Mouse (Mus musculus): ENCODE measurements at regions not wholly inside any gene's neighbourhood (a gene's known extent, or its start where the extent isn't known, plus 50 kb on each side); places are given as distances from the start of the nearest gene placed in this dataset.
A peak's percentile ranks its signal among the peaks of the same experiment; 100 is the strongest.

DNA sequence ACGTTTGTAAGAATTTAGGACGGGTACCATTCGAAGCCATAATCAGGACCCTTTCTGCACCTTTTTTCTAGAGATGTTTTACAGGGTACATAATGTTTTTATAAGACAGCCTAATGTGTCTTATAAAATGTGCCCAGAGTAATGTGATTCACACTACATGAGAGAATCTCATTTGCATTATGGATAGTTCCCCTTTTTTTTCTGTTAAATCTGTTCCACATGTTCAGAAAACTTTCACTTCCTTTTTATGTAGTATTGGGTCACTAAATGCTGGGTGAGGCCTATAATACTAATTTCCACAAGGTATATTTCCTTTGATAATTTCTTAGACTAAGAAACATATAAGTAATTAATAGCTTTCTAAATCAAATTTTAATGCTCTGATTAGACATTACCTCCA is 822.7 kb downstream of the Dnah5 start:
- DNase-seq (ENCODE audit: low spot score) (no peak), ATAC-seq (replicated peaks; ENCODE audit: low FRiP score) (no peak)
- Histone ChIP-seq H3K4me1 (replicated peaks; ENCODE audit: control insufficient read depth, insufficient read depth, low read length) (no peaks in the 10 kb centered on the region), H3K4me2 (no peak overlapping the region), H3K4me3 (ENCODE audit: low read depth, low read length) (no peak overlapping the region), H3K36me3 (ENCODE audit: control insufficient read depth, insufficient read depth, low read length) (no peaks in the 10 kb centered on the region), H3K27me3 (replicated peaks; ENCODE audit: control insufficient read depth, insufficient read depth, low read length) (no peaks in the 10 kb centered on the region), H3K9ac (ENCODE audit: low read depth, low read length) (no peak overlapping the region), H3K27ac (ENCODE audit: low read depth, low read length) (no peak overlapping the region), H3K9me3 (ENCODE audit: control insufficient read depth, low read length) (no peaks in the 10 kb centered on the region)
- whole genome bisulfite sequencing: 84% methylated on average over 3 of the region's 3 CpGs

DNA sequence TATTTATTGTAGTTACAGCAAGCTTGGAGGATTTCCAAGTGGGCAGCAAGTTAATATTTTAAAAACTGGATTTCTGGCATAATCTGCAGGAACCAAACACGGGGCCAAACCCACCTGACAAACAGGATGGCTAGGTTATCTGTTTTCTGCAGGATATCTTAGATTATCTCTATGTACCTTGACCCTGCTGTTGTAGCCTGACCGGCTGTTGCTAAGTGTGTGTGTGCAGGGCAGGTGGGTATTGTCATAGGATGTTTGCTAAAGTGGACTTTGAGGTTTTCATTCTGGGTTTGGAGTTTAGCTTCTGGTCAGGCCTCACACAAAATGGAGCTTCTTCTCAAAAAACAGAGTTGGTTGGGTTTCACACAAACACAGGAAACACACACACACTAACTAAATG is 835.4 kb downstream of the Dnah5 start:
- DNase-seq (ENCODE audit: low spot score): no peak
- Histone ChIP-seq H3K27me3 (replicated peaks; ENCODE audit: control insufficient read depth, insufficient read depth, low read length) (no peaks in the 10 kb centered on the region), H3K27ac (ENCODE audit: low read depth, low read length) (no peak overlapping the region), H3K4me3 (ENCODE audit: low read depth, low read length) (no peak overlapping the region), H3K36me3 (ENCODE audit: control insufficient read depth, insufficient read depth, low read length) (no peaks in the 10 kb centered on the region), H3K4me2 (no peak overlapping the region), H3K4me1 (replicated peaks; ENCODE audit: control insufficient read depth, insufficient read depth, low read length) (no peaks in the 10 kb centered on the region), H3K9me3 (ENCODE audit: control insufficient read depth, low read length) (no peaks in the 10 kb centered on the region), H3K9ac (ENCODE audit: low read depth, low read length) (no peak overlapping the region)
- WGBS: 61% methylated on average over 2 of the region's 2 CpGs
- peak; percentile 73 for ATAC-seq (replicated peaks; ENCODE audit: low FRiP score)

DNA sequence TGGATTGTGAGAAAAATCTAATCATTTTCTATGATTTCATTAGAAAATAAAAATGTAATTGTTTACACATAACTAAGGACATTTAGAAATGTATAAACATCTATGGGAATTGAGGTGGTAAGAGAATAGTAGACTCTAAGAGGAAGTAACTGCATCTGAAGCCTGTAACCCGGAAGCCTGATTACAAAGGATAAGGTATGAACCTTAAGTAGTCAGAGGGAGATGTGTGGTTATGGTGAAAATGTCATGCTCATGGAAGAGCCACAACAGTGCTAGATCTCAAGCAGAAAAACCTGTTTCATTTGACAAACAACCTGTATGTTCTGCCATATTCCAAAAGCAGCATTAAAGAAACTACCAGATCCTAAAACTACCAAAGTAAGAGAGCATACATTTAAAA is 847.6 kb downstream of the Dnah5 start:
- Histone ChIP-seq H3K27ac (ENCODE audit: low read depth, low read length) (no peak overlapping the region), H3K4me2 (no peak overlapping the region), H3K27me3 (replicated peaks; ENCODE audit: control insufficient read depth, insufficient read depth, low read length) (no peaks in the 10 kb centered on the region), H3K36me3 (ENCODE audit: control insufficient read depth, insufficient read depth, low read length) (no peaks in the 10 kb centered on the region), H3K4me3 (ENCODE audit: low read depth, low read length) (no peak overlapping the region), H3K9me3 (ENCODE audit: control insufficient read depth, low read length) (no peaks in the 10 kb centered on the region), H3K4me1 (replicated peaks; ENCODE audit: control insufficient read depth, insufficient read depth, low read length) (no peaks in the 10 kb centered on the region), H3K9ac (ENCODE audit: low read depth, low read length) (no peak overlapping the region)
- no peak for DNase-seq (ENCODE audit: low spot score)
- no peak for ATAC-seq (replicated peaks; ENCODE audit: low FRiP score)
- 73% methylated on average over 1 of the region's 1 CpGs for WGBS

DNA sequence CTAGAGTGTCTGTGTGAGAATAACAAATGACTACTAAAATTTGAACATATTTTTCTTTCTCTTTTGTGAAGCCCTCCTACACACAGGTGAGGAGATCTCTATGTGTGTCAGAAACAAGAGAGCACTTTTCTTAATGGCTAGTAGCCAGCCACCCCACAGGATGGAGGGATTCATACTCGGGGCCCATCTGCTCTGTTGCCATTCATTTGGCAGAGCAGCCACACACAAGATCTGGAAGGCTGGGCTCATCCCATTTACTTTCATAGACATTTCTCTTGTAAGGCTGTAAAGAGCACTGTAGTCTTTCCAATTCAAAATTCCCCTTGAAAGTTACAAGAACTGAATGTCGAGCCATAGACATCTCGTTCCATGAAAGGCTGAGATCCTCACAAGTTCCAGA is 848.2 kb downstream of the Dnah5 start:
- no peak overlapping the region for H3K4me3 ChIP-seq (ENCODE audit: low read depth, low read length)
- H3K27ac ChIP-seq (ENCODE audit: low read depth, low read length): no peak overlapping the region
- H3K27me3 ChIP-seq (replicated peaks; ENCODE audit: control insufficient read depth, insufficient read depth, low read length): no peaks in the 10 kb centered on the region
- no peaks in the 10 kb centered on the region for H3K36me3 ChIP-seq (ENCODE audit: control insufficient read depth, insufficient read depth, low read length)
- no peaks in the 10 kb centered on the region for H3K9me3 ChIP-seq (ENCODE audit: control insufficient read depth, low read length)
- H3K4me2 ChIP-seq: no peak overlapping the region
- ATAC-seq (replicated peaks; ENCODE audit: low FRiP score): no peak
- WGBS: 79% methylated on average over 3 of the region's 3 CpGs
- no peak for DNase-seq (ENCODE audit: low spot score)
- no peaks in the 10 kb centered on the region for H3K4me1 ChIP-seq (replicated peaks; ENCODE audit: control insufficient read depth, insufficient read depth, low read length)
- no peak overlapping the region for H3K9ac ChIP-seq (ENCODE audit: low read depth, low read length)

DNA sequence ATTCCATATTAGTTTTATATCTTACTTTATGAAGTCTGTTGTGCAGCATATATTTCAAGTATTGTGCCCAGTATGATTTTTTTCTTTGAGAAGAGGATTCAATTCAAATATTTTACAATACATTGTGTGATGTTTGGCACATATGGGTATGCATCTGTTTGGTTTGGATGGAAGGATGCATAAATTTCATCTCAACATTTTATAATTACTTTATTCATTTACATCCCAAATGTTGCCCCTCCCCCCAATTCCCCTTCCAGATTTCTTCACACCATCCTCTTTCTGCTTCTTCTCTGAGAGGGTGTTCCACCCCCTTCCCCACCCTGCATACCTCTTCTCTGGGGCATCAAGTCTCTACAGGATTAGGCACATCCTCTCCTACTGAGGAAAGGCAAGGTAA is 857.5 kb downstream of the Dnah5 start:
- Histone ChIP-seq H3K36me3 (ENCODE audit: control insufficient read depth, insufficient read depth, low read length) (no peaks in the 10 kb centered on the region), H3K9me3 (ENCODE audit: control insufficient read depth, low read length) (no peaks in the 10 kb centered on the region), H3K4me2 (no peak overlapping the region), H3K27me3 (replicated peaks; ENCODE audit: control insufficient read depth, insufficient read depth, low read length) (no peaks in the 10 kb centered on the region), H3K4me3 (ENCODE audit: low read depth, low read length) (no peak overlapping the region), H3K27ac (ENCODE audit: low read depth, low read length) (no peak overlapping the region), H3K4me1 (replicated peaks; ENCODE audit: control insufficient read depth, insufficient read depth, low read length) (no peaks in the 10 kb centered on the region), H3K9ac (ENCODE audit: low read depth, low read length) (no peak overlapping the region)
- no peak for DNase-seq (ENCODE audit: low spot score)
- ATAC-seq (replicated peaks; ENCODE audit: low FRiP score): no peak

DNA sequence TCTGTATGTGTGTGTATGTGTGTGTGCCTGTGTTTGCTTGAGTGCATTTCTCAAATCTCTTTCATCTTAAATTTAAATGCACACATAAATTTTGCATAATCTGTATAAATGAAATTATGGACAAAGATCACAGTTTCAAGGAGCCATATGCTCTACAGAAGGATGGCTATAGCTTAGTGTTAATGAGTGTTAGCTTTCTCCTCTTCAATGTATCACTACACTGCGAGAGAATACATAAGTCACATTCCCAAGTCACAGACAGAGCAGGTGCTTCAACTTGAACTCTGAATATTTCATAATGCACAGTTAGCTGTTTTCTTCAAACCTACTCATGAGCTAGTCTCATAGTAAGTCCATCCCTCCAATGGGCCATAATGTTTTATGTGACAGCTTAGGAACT is 865.5 kb downstream of the Dnah5 start:
- no peak overlapping the region for H3K27ac ChIP-seq (ENCODE audit: low read depth, low read length)
- no peaks in the 10 kb centered on the region for H3K4me1 ChIP-seq (replicated peaks; ENCODE audit: control insufficient read depth, insufficient read depth, low read length)
- H3K9ac ChIP-seq (ENCODE audit: low read depth, low read length): no peak overlapping the region
- WGBS: 82% methylated on average over 1 of the region's 1 CpGs
- DNase-seq (ENCODE audit: low spot score) (no peak), ATAC-seq (replicated peaks; ENCODE audit: low FRiP score) (no peak)
- H3K4me2 ChIP-seq: no peak overlapping the region
- H3K36me3 ChIP-seq (ENCODE audit: control insufficient read depth, insufficient read depth, low read length): no peaks in the 10 kb centered on the region
- H3K4me3 ChIP-seq (ENCODE audit: low read depth, low read length): no peak overlapping the region
- H3K27me3 ChIP-seq (replicated peaks; ENCODE audit: control insufficient read depth, insufficient read depth, low read length): no peaks in the 10 kb centered on the region
- H3K9me3 ChIP-seq (ENCODE audit: control insufficient read depth, low read length): no peaks in the 10 kb centered on the region

DNA sequence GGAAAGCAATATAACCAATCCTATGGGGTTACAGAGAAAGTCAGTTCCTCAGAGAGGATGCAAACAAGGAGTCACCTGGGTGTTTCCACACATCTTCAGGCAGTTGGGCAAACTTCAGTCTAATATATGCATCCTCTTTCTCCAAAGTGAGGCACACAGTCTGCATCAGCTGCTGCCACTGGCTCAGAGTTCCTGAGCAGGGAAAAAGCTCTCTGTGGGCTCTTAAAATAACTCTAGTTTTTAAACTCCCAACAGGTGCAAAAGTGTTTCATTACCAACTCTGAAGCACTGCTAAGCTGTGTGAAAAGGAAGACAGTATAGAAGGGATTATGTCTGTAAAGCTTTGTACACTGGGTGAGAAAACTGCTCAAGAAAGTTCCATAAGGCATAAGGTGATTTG is 874.2 kb downstream of the Dnah5 start:
- Histone ChIP-seq H3K27ac (ENCODE audit: low read depth, low read length) (no peak overlapping the region), H3K9ac (ENCODE audit: low read depth, low read length) (no peak overlapping the region)

DNA sequence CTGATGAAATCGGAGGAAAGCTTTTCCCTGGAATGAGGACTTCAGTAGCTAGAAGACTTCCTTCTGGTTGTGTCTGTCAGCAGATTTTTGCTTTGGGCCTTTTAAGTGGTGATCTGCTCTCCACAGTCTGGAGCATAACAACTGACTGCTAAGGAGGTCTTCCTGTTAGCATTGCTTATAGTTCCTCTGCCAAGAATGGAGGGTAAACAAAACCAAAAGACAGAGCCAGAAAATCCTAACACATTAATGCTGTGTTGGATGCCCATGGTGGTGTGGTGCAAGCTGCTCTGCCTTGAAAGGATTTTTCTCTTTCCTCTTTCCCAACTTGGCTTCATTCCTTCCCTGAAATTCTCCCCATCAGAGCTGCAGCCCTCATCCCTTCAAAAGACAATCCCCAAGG is 901.0 kb downstream of the Dnah5 start:
- no peak for DNase-seq (ENCODE audit: low spot score)
- WGBS: 57% methylated on average over 1 of the region's 1 CpGs
- Histone ChIP-seq H3K4me3 (ENCODE audit: low read depth, low read length) (no peak overlapping the region), H3K27ac (ENCODE audit: low read depth, low read length) (no peak overlapping the region), H3K36me3 (ENCODE audit: control insufficient read depth, insufficient read depth, low read length) (no peaks in the 10 kb centered on the region), H3K27me3 (replicated peaks; ENCODE audit: control insufficient read depth, insufficient read depth, low read length) (no peaks in the 10 kb centered on the region), H3K9me3 (ENCODE audit: control insufficient read depth, low read length) (no peaks in the 10 kb centered on the region), H3K9ac (ENCODE audit: low read depth, low read length) (no peak overlapping the region), H3K4me1 (replicated peaks; ENCODE audit: control insufficient read depth, insufficient read depth, low read length) (no peaks in the 10 kb centered on the region), H3K4me2 (no peak overlapping the region)
- no peak for ATAC-seq (replicated peaks; ENCODE audit: low FRiP score)

More for the DNA sequence above, 874.2 kb downstream of the Dnah5 start:
- ATAC-seq (replicated peaks; ENCODE audit: low FRiP score) (no peak), DNase-seq (ENCODE audit: low spot score) (no peak)
- Histone ChIP-seq H3K4me3 (ENCODE audit: low read depth, low read length) (no peak overlapping the region), H3K4me1 (replicated peaks; ENCODE audit: control insufficient read depth, insufficient read depth, low read length) (no peaks in the 10 kb centered on the region), H3K27me3 (replicated peaks; ENCODE audit: control insufficient read depth, insufficient read depth, low read length) (no peaks in the 10 kb centered on the region), H3K4me2 (no peak overlapping the region), H3K9me3 (ENCODE audit: control insufficient read depth, low read length) (no peaks in the 10 kb centered on the region), H3K36me3 (ENCODE audit: control insufficient read depth, insufficient read depth, low read length) (no peaks in the 10 kb centered on the region)

DNA sequence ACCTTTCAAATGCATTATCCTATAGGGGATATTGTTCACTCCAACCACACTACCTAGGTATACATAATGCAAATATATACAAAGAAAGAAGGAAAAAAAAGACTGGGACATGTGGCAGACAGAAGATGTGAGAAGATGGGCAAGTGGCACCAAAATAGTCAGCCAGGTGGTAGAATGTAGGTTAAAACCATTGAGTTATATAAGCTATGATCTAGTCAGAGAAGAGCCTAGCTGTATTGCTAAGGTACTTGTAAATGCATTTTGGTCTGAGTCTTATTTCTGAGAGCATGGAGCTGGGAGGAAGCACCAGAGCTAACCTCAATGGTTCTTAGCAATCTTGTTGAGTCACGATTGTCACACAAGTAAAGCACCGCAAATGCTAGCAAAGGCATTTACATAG is 943.1 kb downstream of the Dnah5 start:
- Histone ChIP-seq H3K9me3 (ENCODE audit: control insufficient read depth, low read length) (no peaks in the 10 kb centered on the region), H3K27me3 (replicated peaks; ENCODE audit: control insufficient read depth, insufficient read depth, low read length) (no peaks in the 10 kb centered on the region), H3K4me1 (replicated peaks; ENCODE audit: control insufficient read depth, insufficient read depth, low read length) (no peaks in the 10 kb centered on the region), H3K4me3 (ENCODE audit: low read depth, low read length) (no peak overlapping the region), H3K36me3 (ENCODE audit: control insufficient read depth, insufficient read depth, low read length) (no peaks in the 10 kb centered on the region), H3K9ac (ENCODE audit: low read depth, low read length) (no peak overlapping the region), H3K4me2 (no peak overlapping the region), H3K27ac (ENCODE audit: low read depth, low read length) (no peak overlapping the region)
- WGBS: 89% methylated on average over 2 of the region's 2 CpGs
- ATAC-seq (replicated peaks; ENCODE audit: low FRiP score) (no peak), DNase-seq (ENCODE audit: low spot score) (no peak)

Measured in liver, embryonic 11.5 days (tissue).